In genomic region chr4:106908950-106909751, GRCm38 (mm10) we compare ENCODE assay signal across 8 mouse cellular contexts. TPM values are rescaled to one million over a fixed set of nuclear protein-coding genes. Genes with fewer than 3 reads are reported as not detected.
A peak's percentile ranks its signal among the peaks of the same experiment; 100 is the strongest.
DNase-seq lines count a peak whose midpoint lies in the region; ATAC-seq and TF ChIP-seq lines count a peak whose summit lies in the region.

No protein-coding gene starts in this region.

- peak overlapping the region; percentile 86 for H3K4me2 ChIP-seq in CH12.LX (ENCODE audit: insufficient read depth, low read depth, poor library complexity, severe bottlenecking)
- peak overlapping the region; percentile 85 for H3K4me2 ChIP-seq in stomach, embryonic 14.5 days (replicated peaks; ENCODE audit: low read depth, low read length)

- peak overlapping the region; percentile 13; the same call in 1 of the 2 replicates for H3K27ac ChIP-seq in CH12.LX (ENCODE audit: insufficient read depth, low read depth)
- H3K27ac ChIP-seq in stomach, embryonic 14.5 days (ENCODE audit: low read length) = peak overlapping the region; percentile 100

- no peaks in the 10 kb centered on the region for H3K9me3 ChIP-seq in CH12.LX (replicated peaks; ENCODE audit: low read length)
- H3K9me3 ChIP-seq in stomach, embryonic 14.5 days (ENCODE audit: control insufficient read depth, low read depth, low read length) = no peaks in the 10 kb centered on the region

- TF ChIP-seq RAD21 in CH12.LX (IDR thresholded peaks at IDR 0.05; ENCODE audit: low read depth, low read length) = no peak

- in situ Hi-C loops in CH12.LX (cut with MboI; ENCODE audit: low pct_ligation_motif_present, low pct_unique_long_range_greater_than_20kb, low sequenced_read_pairs) = loop anchor here (5.0 kb wide), 1 partner anchor 67 kb away; no protein-coding TSS in a partner anchor

- 0 out of 2 replicates have a peak overlapping the region, but pooled peaks have one; percentile 53 for H3K9ac ChIP-seq in CH12.LX (ENCODE audit: insufficient read depth, low read depth)
- 0 out of 2 replicates have a peak overlapping the region, but pooled peaks have one; percentile 3 for H3K9ac ChIP-seq in stomach, embryonic 14.5 days (replicated peaks; ENCODE audit: low read depth, low read length)

- H3K27me3 ChIP-seq in CH12.LX (replicated peaks) = no peaks in the 10 kb centered on the region
- no peaks in the 10 kb centered on the region for H3K27me3 ChIP-seq in stomach, embryonic 14.5 days (ENCODE audit: control insufficient read depth, insufficient read depth, low read length)

- TF ChIP-seq EP300 in CH12.LX (IDR thresholded peaks at IDR 0.05; ENCODE audit: low read length) = no peak

- peaks cover 23 to 58% of the 10 kb centered on the region in 2 experiments for H3K4me1 ChIP-seq in CH12.LX (ENCODE audit: control insufficient read depth in 1 of 2, insufficient read depth in 2 of 2)
- H3K4me1 ChIP-seq in stomach, embryonic 14.5 days (ENCODE audit: control insufficient read depth, insufficient read depth, low read length) = peaks cover 44% of the 10 kb centered on the region

- TF ChIP-seq POLR2A in CH12.LX (IDR thresholded peaks at IDR 0.05; ENCODE audit: low read depth, low read length) = no peak

- peaks cover 2 to 13% of the 10 kb centered on the region in 2 experiments for H3K36me3 ChIP-seq in CH12.LX (replicated peaks in 1 of 2; ENCODE audit: control insufficient read depth in 1 of 2, insufficient read depth in 1 of 2, low read length in 1 of 2)
- no peaks in the 10 kb centered on the region; the same call in 1 of the 2 replicates for H3K36me3 ChIP-seq in stomach, embryonic 14.5 days (ENCODE audit: control insufficient read depth, insufficient read depth, low read length)

- WGBS in stomach, embryonic 14.5 days = 5% methylated on average over 10 of the region's 10 CpGs

- dilution Hi-C loops in CH12.LX (cut with MboI; ENCODE audit: extremely low pct_ligation_motif_present, extremely low pct_unique_long_range_greater_than_20kb, low sequenced_read_pairs) = no loop called here

- peaks cover 19% of the 10 kb centered on the region for H3K79me2 ChIP-seq in CH12.LX (replicated peaks; ENCODE audit: control insufficient read depth, extremely low read depth, insufficient read depth, poor library complexity, severe bottlenecking)

- DNase-seq in CH12.LX (ENCODE audit: extremely low read depth) = no peak
- DNase-seq in adrenal gland, postnatal 36 days = peak; percentile 67 to 80
- DNase-seq in fibroblast of lung, adult 2 months (ENCODE audit: low read depth) = peak; percentile 82
- peak; percentile 60 to 74 for DNase-seq in heart, postnatal 14 days
- DNase-seq in kidney, postnatal 36 days = peak; percentile 58 to 65
- DNase-seq in mesoderm, embryonic 11.5 days (ENCODE audit: low read depth, low spot score) = peak; percentile 13
- DNase-seq in layer of hippocampus, adult 9-10 months (ENCODE audit: low spot score) = no peak

- TF ChIP-seq CTCF in CH12.LX (conservative IDR thresholded peaks at IDR 0.05 in 1 of 2, IDR thresholded peaks at IDR 0.05 in 1 of 2; ENCODE audit: low read depth in 2 of 2, low read length in 2 of 2) = no peak

- no peak overlapping the region for H3K4me3 ChIP-seq in CH12.LX (replicated peaks in 1 of 3; ENCODE audit: low read depth in 2 of 3, low read length in 2 of 3, poor library complexity in 1 of 3)
- no peak overlapping the region; the same call in 1 of the 2 replicates for H3K4me3 ChIP-seq in stomach, embryonic 14.5 days (ENCODE audit: low read depth, low read length)

- ATAC-seq in stomach, embryonic 14.5 days (ENCODE audit: insufficient number of reproducible peaks, insufficient read depth, low FRiP score, low read depth) = peak; percentile 38

- intact Hi-C loops in heart, postnatal 14 days (cut with DNase I) = loop anchor here (1.0 to 2.0 kb wide), 2 partner anchors 20 to 69 kb away; no protein-coding TSS in a partner anchor

TF ChIP-seq in CH12.LX, 34 proteins besides CTCF, POLR2A, EP300 and RAD21:
- TF ChIP-seq SIN3A (IDR thresholded peaks at IDR 0.05; ENCODE audit: low read length) (no peak), PAX5 (IDR thresholded peaks at IDR 0.05; ENCODE audit: low read length) (no peak), GABPA (IDR thresholded peaks at IDR 0.05; ENCODE audit: insufficient replicate concordance, low read depth, low read length) (no peak), BHLHE40 (IDR thresholded peaks at IDR 0.05; ENCODE audit: low read depth, low read length) (no peak), MEF2A (IDR thresholded peaks at IDR 0.05; ENCODE audit: borderline replicate concordance, low read depth, low read length) (no peak), MAFK (IDR thresholded peaks at IDR 0.05; ENCODE audit: insufficient replicate concordance, low read length) (no peak)

RNA-seq across cellular contexts. Expression of gene Ssbp3, which starts 1.4 kb away (rescaled TPM):
- 32.4 and 34.2 TPM in 2 replicates for total RNA-seq in CH12.LX (2012; rRNA removed)
- 76.2 and 76.5 TPM in 2 replicates for total RNA-seq in CH12.LX (2014; rRNA removed)
- 125 and 129 TPM in 2 replicates for polyA plus RNA-seq in CH12.LX (2012; ENCODE audit: insufficient read length, low read depth)
- 10 to 100 TPM; 71.2 to 85.4 TPM for total RNA-seq in adrenal gland, postnatal 36 days (2021)
- 10 to 100 TPM; 42.5 to 46.9 TPM for total RNA-seq in heart, postnatal 14 days (2021)
- 79.9 and 83.9 TPM in 2 replicates for polyA plus RNA-seq in stomach, embryonic 14.5 days (2014; fragmentation: Nextera tagmentation; extraction: Ambion mirVana)

Comparison
In these comparisons a context has a peak if more than half of its experiments do, and no peak if none do; other contexts are left out.
1. DNase-seq: peak in adrenal gland, postnatal 36 days (2 of 2), fibroblast of lung, adult 2 months (single experiment), heart, postnatal 14 days (2 of 2), kidney, postnatal 36 days (2 of 2) and mesoderm, embryonic 11.5 days (single experiment); none in CH12.LX (single experiment) and layer of hippocampus, adult 9-10 months (single experiment).